Mouse (Mus musculus): ENCODE results near the gene Rasgef1c.

Rasgef1c gene

GRCm38 (mm10) chr11:49977963-49978568 is 76.4 kb downstream of the Rasgef1c start:
- no peak for DNase-seq (ENCODE audit: low spot score)

GRCm38 (mm10) chr11:49978935-49979334 is 77.3 kb downstream of the Rasgef1c start:
- no peak for DNase-seq (ENCODE audit: low spot score)

GRCm38 (mm10) chr11:49980681-49981235 is 79.1 kb downstream of the Rasgef1c start:
- no peak for DNase-seq (ENCODE audit: low spot score)

GRCm38 (mm10) chr11:49981321-49981963 is 79.8 kb downstream of the Rasgef1c start:
- no peak for DNase-seq (ENCODE audit: low spot score)

GRCm38 (mm10) chr11:49982094-49982493 is 80.5 kb downstream of the Rasgef1c start:
- DNase-seq (ENCODE audit: low spot score) = no peak

GRCm38 (mm10) chr11:49982881-49983280 is 81.2 kb downstream of the Rasgef1c start:
- no peak for DNase-seq (ENCODE audit: low spot score)

GRCm38 (mm10) chr11:49983875-49984552 is 82.4 kb downstream of the Rasgef1c start:
- no peak for DNase-seq (ENCODE audit: low spot score)

GRCm38 (mm10) chr11:49985009-49985408 is 83.4 kb downstream of the Rasgef1c start:
- DNase-seq (ENCODE audit: low spot score) = no peak

GRCm38 (mm10) chr11:49986277-49987036 is 84.8 kb downstream of the Rasgef1c start:
- DNase-seq (ENCODE audit: low spot score) = no peak

GRCm38 (mm10) chr11:49994536-49994935 is 92.9 kb downstream of the Rasgef1c start:
- no peak for DNase-seq (ENCODE audit: low spot score)

GRCm38 (mm10) chr11:49996398-49996797 is 94.8 kb downstream of the Rasgef1c start:
- DNase-seq (ENCODE audit: low spot score) = no peak

- DNase-seq (ENCODE audit: low spot score) = no peak
Measured at GRCm38 (mm10) chr11:49997321-49997720, 95.7 kb downstream of the Rasgef1c start.

GRCm38 (mm10) chr11:50002853-50003252 is 101.2 kb downstream of the Rasgef1c start:
- DNase-seq (ENCODE audit: low spot score) = no peak

GRCm38 (mm10) chr11:50007776-50008175 is 106.1 kb downstream of the Rasgef1c start:
- no peak for DNase-seq (ENCODE audit: low spot score)

GRCm38 (mm10) chr11:50008231-50008630 is 106.6 kb downstream of the Rasgef1c start:
- DNase-seq (ENCODE audit: low spot score) = no peak

- no peak for DNase-seq (ENCODE audit: low spot score)
Measured at GRCm38 (mm10) chr11:50013016-50013415, 111.4 kb downstream of the Rasgef1c start.

- DNase-seq (ENCODE audit: low spot score) = no peak
Measured at GRCm38 (mm10) chr11:50016503-50016902, 114.9 kb downstream of the Rasgef1c start.

- DNase-seq (ENCODE audit: low spot score) = no peak
Measured at GRCm38 (mm10) chr11:50017511-50017910, 115.9 kb downstream of the Rasgef1c start.

- no peak for DNase-seq (ENCODE audit: low spot score)
Measured at GRCm38 (mm10) chr11:50018848-50019247, 117.2 kb downstream of the Rasgef1c start.

- no peak for DNase-seq (ENCODE audit: low spot score)
Measured at GRCm38 (mm10) chr11:50022085-50022484, 120.5 kb downstream of the Rasgef1c start.

- no peak for DNase-seq (ENCODE audit: low spot score)
Measured at GRCm38 (mm10) chr11:50024445-50024832, 122.8 kb downstream of the Rasgef1c start.

Measured in ovary, postnatal 10 days (tissue).